Mouse (Mus musculus) hindbrain, embryonic 16.5 days (tissue): Measurements from ENCODE around the gene Sptssb. TPM values are rescaled to one million over a fixed set of nuclear protein-coding genes. Genes with fewer than 3 reads are reported as not detected.

Source experiments
- ATAC-seq: fragments of 200-750 bp; cut with Nextera tagmentation; 2 replicates; pipeline ENCODE4 v1.8.0; 2017; ENCODE audit warnings: moderate TSS enrichment, moderate library complexity
- H3K27ac ChIP-seq: fragments of 300-500 bp; sonication (generic); 2 replicates; pipeline ENCODE4 v1.5.1; 2014; ENCODE audit warnings: low read depth, mild to moderate bottlenecking, control low read depth, low read length, moderate library complexity
- H3K27me3 ChIP-seq: fragments of 300-500 bp; sonication (generic); replicated peaks from 2 replicates; pipeline ENCODE4 v1.6.1; 2014; ENCODE audit warnings: low read length; ENCODE audit not compliant: control insufficient read depth, insufficient read depth
- H3K36me3 ChIP-seq: fragments of 300-500 bp; sonication (generic); 2 replicates; pipeline ENCODE4 v1.6.1; 2014; ENCODE audit warnings: mild to moderate bottlenecking, low read length, moderate library complexity, mixed read lengths; ENCODE audit not compliant: control insufficient read depth, insufficient read depth
- H3K4me1 ChIP-seq: fragments of 300-500 bp; sonication (generic); 2 replicates; pipeline ENCODE4 v1.6.1; 2014; ENCODE audit warnings: low read depth, low read length; ENCODE audit not compliant: control insufficient read depth, insufficient read depth
- H3K4me2 ChIP-seq: fragments of 300-500 bp; sonication (generic); 2 replicates; pipeline ENCODE4 v1.6.1; 2014; ENCODE audit warnings: mild to moderate bottlenecking, low read length, control low read depth, moderate library complexity
- H3K4me3 ChIP-seq: fragments of 300-500 bp; sonication (generic); 2 replicates; pipeline ENCODE4 v1.5.1; 2014; ENCODE audit warnings: mild to moderate bottlenecking, low read length, control low read depth, moderate library complexity
- H3K9ac ChIP-seq: fragments of 300-500 bp; sonication (generic); 2 replicates; pipeline ENCODE4 v1.6.1; 2014; ENCODE audit warnings: low read depth, mild to moderate bottlenecking, control low read depth, low read length, moderate library complexity
- H3K9me3 ChIP-seq: fragments of 300-500 bp; sonication (generic); 2 replicates; pipeline ENCODE4 v1.6.1; 2014; ENCODE audit warnings: mild to moderate bottlenecking, low read length, moderate library complexity; ENCODE audit not compliant: control insufficient read depth
- WGBS: fragments of 180-500 bp; shearing (Covaris S2); extraction: QIAGEN DNeasy Blood & Tissue Kit; methylation state at CpG from one replicate; pipeline ENCODE4 v1.1.7; 2014; 5-methylcytosine and 5-hydroxymethylcytosine counted together
- polyA plus RNA-seq: library from polyadenylated mRNA; unstranded; fragments of >200 nt; fragmentation: Nextera tagmentation; extraction: Ambion mirVana; gene quantifications from 2 replicates; pipeline ENCODE4 v1.2.1, GENCODE M21; 2015

Sptssb gene
- polyA plus RNA-seq, 1 experiment from 2014 or later = 2.1 TPM

DNA sequence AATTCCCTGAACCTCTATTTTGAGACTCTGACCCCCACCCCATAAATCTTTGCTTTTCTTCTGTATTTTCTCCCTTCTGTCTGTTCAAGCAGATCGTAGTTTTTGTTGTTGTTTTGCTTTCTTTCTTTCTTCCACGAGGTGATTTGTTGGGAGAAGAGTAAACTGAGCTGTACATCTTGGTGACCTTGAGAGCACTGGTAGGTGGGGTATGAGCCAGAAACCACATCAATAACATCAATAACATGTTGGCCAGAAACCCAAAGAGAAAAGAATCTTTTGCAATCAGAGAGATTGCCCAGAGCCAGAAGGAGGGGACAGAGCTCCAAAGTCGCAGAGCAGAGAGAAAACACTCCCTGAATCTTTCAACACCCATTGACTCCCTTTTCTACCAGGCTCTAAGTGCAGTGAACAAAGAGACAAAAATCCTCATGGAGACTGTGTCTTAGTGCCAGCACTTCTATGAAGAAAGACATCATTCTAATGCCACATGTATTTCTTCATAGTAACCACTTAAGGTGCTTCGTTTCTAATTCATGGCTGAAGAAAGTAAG lies 80.4 kb downstream of the Sptssb start:
- Histone ChIP-seq H3K27me3 (no peaks in the 10 kb centered on the region), H3K4me1 (no peaks in the 10 kb centered on the region), H3K36me3 (no peaks in the 10 kb centered on the region), H3K9ac (no peak overlapping the region), H3K4me3 (no peak overlapping the region), H3K4me2 (no peak overlapping the region), H3K27ac (no peak overlapping the region), H3K9me3 (no peaks in the 10 kb centered on the region)
- WGBS = 81% methylated on average over 4 of the region's 4 CpGs
- no peak for ATAC-seq

GRCm38 (mm10) chr3:69773356-69773755 lies 86.4 kb downstream of the Sptssb start:
- WGBS = 88% methylated on average over 4 of the region's 4 CpGs
- H3K27ac ChIP-seq = no peak overlapping the region
- no peak overlapping the region for H3K4me3 ChIP-seq
- no peak overlapping the region for H3K4me2 ChIP-seq
- no peaks in the 10 kb centered on the region for H3K36me3 ChIP-seq
- H3K9ac ChIP-seq = no peak overlapping the region
- H3K27me3 ChIP-seq = no peaks in the 10 kb centered on the region
- no peaks in the 10 kb centered on the region for H3K4me1 ChIP-seq
- H3K9me3 ChIP-seq = no peaks in the 10 kb centered on the region
- ATAC-seq = no peak

Other genes with a start within 250 kb of the Sptssb start
- gene Nmd3, start 138.0 kb downstream of the Sptssb start, polyA plus RNA-seq = 86.0 and 91.8 TPM in 2 replicates
- gene Otol1, start 147.7 kb upstream of the Sptssb start, polyA plus RNA-seq = 0.09 TPM in 2 replicates